Mouse (Mus musculus) spleen, postnatal 10 days (tissue): ENCODE results near the gene Chd8.
A peak's percentile ranks its signal among the peaks of the same experiment; 100 is the strongest.

Experiments
- DNase-seq, 2 experiments: peaks; one replicate each; pipeline ENCODE4 v3.0.0; 2021 to 2022; ENCODE audit warnings: low spot score in 2 of 2

Gene Chd8

GRCm38 (mm10) chr14:52199412-52199811 lies 58.2 kb downstream of the Chd8 start:
- no peak for DNase-seq

DNA sequence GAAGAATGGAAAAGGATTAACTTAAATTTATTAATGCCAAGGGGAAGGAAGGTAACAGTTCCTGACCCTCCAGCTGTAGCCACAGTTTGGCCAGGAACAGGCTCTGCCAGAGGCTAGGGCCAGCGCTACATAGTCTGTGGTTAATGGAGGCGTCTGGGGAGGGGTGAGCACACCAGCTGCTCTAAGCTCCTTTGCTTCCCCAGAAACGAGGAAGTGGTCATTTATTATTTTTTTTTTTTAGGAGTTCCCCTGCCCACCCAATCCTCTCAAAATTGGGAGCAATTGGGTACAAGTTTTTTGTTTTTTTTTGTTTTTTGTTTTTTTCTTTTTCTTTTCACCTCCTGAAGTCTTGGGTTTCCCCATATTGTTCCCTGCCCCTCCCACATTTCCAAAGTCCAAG lies 59.4 kb downstream of the Chd8 start:
- peak in 1 of 2 experiments; percentile 38 for DNase-seq

GRCm38 (mm10) chr14:52197156-52197878 lies 60.3 kb downstream of the Chd8 start, which contains the start of gene Supt16:
Gene Supt16, minus strand, starts transcription at chr14:52197416.
- peak; percentile 86 to 90 for DNase-seq

- peak; percentile 11 to 54 for DNase-seq
Observed at GRCm38 (mm10) chr14:52196230-52197155, 61.1 kb downstream of the Chd8 start.

GRCm38 (mm10) chr14:52195691-52196090 lies 61.9 kb downstream of the Chd8 start:
- peak; percentile 59 to 88 for DNase-seq

- peak; percentile 49 to 77 for DNase-seq
Observed at GRCm38 (mm10) chr14:52190740-52191359, 66.7 kb downstream of the Chd8 start.

GRCm38 (mm10) chr14:52189519-52189918 lies 68.1 kb downstream of the Chd8 start:
- no peak for DNase-seq

GRCm38 (mm10) chr14:52188788-52189187 lies 68.8 kb downstream of the Chd8 start:
- no peak for DNase-seq

DNA sequence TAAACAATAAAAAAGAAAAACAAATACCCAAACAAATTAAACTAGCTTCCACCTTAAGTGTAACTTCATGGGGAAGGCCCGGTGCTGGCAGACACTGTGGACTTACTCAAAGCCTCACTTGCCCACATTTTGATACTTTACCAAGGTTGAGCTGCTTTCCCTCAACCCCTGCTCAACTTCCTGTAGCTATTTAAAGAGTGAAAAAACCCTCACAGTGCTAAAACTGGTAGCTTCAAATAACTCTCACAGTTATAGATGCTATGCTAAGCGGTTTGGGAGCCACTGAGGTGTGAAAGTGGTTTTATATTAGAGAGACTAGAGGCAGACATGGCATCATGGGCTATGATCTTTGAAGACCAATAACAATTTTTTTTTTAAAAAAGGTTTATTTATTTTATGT lies 91.0 kb downstream of the Chd8 start:
- DNase-seq: no peak

DNA sequence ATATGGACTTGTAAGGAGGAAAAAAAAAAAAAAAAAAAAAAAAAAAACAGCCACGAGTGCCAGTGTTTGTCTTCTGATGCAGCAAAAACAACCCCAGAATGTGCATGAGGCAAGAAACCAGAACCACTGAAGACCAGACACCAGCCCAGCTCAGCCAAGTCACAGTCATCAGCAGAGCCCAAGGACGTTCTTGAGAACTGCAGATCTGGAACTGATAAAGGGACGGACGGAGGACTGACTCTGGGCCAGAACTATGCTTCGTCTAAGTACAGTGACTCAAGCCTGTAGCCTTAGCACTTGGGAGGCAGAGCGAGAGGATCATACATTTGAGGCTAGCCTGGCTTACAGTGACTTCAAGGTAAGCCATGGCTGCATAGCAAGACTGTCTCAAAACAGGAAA lies 96.7 kb downstream of the Chd8 start:
- DNase-seq: no peak

DNA sequence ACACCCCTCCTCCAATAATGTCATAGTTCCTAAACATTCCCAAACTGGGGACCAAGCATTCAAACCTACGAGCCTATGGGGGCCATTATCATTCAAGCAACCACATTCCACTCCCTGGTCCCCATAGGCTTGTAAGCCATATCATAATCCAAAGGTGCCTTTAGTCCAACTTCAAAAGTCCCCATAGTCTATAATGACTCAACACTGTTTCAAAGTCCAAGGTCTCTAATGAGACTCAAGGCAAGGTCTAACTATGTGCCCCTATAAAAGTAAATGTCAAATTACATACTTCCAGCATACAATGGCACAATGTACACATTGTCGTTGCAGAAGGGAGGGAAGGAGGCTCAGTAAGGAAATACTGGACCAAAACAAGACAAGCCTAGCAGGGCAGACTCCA lies 102.6 kb downstream of the Chd8 start:
- DNase-seq: no peak

- DNase-seq: no peak
Observed at GRCm38 (mm10) chr14:52152613-52153012, 105.0 kb downstream of the Chd8 start.

- no peak for DNase-seq
Observed at GRCm38 (mm10) chr14:52152179-52152578, 105.4 kb downstream of the Chd8 start.

DNA sequence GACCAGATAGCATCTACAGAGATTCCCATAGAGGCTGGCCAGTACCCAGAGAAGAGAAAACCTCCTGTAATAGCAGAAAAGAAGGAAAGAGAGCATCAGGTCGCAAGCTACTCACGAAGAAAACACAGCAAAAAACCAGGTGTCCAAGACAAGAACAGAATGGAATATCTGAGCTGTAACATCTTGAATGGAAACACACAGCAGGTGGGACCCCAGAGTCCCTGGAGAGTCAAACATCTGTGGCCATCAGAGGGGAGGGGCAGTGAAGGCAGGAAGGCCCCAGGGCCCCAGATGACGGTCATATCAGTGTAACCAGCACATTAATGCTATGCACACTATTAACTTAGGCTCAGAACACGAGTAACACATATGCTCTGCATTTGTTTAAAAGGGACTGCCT lies 107.7 kb downstream of the Chd8 start:
- no peak for DNase-seq
